Mouse (Mus musculus): ENCODE measurements at regions not wholly inside any gene's neighbourhood (a gene's known extent, or its start where the extent isn't known, plus 50 kb on each side); places are given as distances from the start of the nearest gene placed in this dataset.

DNA sequence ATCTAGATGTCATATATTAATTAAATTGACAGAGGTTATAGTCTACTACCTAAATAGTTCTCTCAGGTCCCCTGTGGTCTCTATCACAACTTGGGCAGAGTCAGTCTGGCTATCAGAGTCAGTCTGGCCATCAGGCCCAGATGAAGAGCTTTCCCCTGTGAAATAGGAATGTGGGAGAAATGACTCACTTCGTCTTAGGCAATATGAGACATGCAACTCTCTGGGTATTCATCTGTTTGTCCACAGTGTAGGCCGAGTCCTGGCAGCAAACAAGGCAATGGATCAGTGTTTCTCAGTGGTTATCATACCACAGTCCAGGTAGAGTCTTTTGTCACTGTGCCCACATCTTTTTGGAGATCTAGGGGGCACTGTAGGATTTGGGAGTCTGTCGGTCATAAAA, 156.0 kb downstream of the Gm10260 start:
- TF ChIP-seq CTCF (IDR thresholded peaks at IDR 0.05; ENCODE audit: insufficient read depth, low read length) = no peak
- TF ChIP-seq POLR2A (IDR thresholded peaks at IDR 0.05; ENCODE audit: borderline replicate concordance, extremely low read depth, low read depth, low read length) = no peak

All from lung, adult 2 months (tissue).